Mouse (Mus musculus) C2C12 (cell line): ENCODE measurements around the gene Dlgap1. TPM values are rescaled to one million over a fixed set of nuclear protein-coding genes. Genes with fewer than 3 reads are reported as not detected.

Source experiments
- H3K27me3 ChIP-seq: one replicate; pipeline ENCODE4 v1.6.1; 2011; ENCODE audit not compliant: control insufficient read depth, insufficient read depth, insufficient read length
- H3K36me3 ChIP-seq: one replicate; pipeline ENCODE4 v1.6.1; 2011; ENCODE audit not compliant: control insufficient read depth, insufficient read depth
- H3K4me3 ChIP-seq: one replicate; pipeline ENCODE4 v1.5.1; 2011; ENCODE audit warnings: mild to moderate bottlenecking, control low read depth; ENCODE audit not compliant: poor library complexity, insufficient read depth, severe bottlenecking
- H3K79me2 ChIP-seq: one replicate; pipeline ENCODE4 v1.6.1; 2011; ENCODE audit not compliant: control insufficient read depth, insufficient read depth
- H3K79me3 ChIP-seq: one replicate; pipeline ENCODE4 v1.6.1; 2011; ENCODE audit warnings: low read depth, control low read depth
- H3ac ChIP-seq: one replicate; pipeline ENCODE3; 2011; ENCODE audit warnings: low read depth; ENCODE audit not compliant: control insufficient read depth, insufficient read length
- CEBPB ChIP-seq: IDR thresholded peaks from one replicate; pipeline ENCODE4 v1.6.1; 2011; ENCODE audit warnings: low read depth, mild to moderate bottlenecking, control low read depth, moderate library complexity
- CTCF ChIP-seq: IDR thresholded peaks from one replicate; pipeline ENCODE4 v1.5.1; 2011; ENCODE audit not compliant: control insufficient read depth, insufficient read depth, insufficient read length
- FOSL1 ChIP-seq: IDR thresholded peaks from one replicate; pipeline ENCODE4 v1.8.0; 2011; ENCODE audit warnings: mild to moderate bottlenecking, low read length; ENCODE audit not compliant: poor library complexity, insufficient read depth, severe bottlenecking
- MAX ChIP-seq: IDR thresholded peaks from one replicate; pipeline ENCODE4 v1.6.1; 2011; ENCODE audit warnings: mild to moderate bottlenecking, control low read depth
- MYOD1 ChIP-seq: IDR thresholded peaks from one replicate; pipeline ENCODE4 v1.6.1; 2011; ENCODE audit warnings: low read depth; ENCODE audit not compliant: control insufficient read depth, insufficient read length
- MYOG ChIP-seq: IDR thresholded peaks from one replicate; pipeline ENCODE4 v1.6.1; 2011; ENCODE audit not compliant: control insufficient read depth, insufficient read length; ENCODE audit errors: extremely low read depth
- USF1 ChIP-seq: IDR thresholded peaks from one replicate; pipeline ENCODE4 v1.6.1; 2011; ENCODE audit warnings: low read depth, mild to moderate bottlenecking, control low read depth, moderate library complexity
- polyA plus RNA-seq: library from polyadenylated mRNA; unstranded; fragments of >200 nt; fragmentation: generic; extraction: Trizol; gene quantifications from one replicate; pipeline ENCODE4 v1.2.1, GENCODE M21; 2012; ENCODE audit warnings: missing spikeins

Gene Dlgap1
- polyA plus RNA-seq, 1 experiment: 0.22 TPM

- no peaks in the 10 kb centered on the region for H3K36me3 ChIP-seq
- no peak for TF ChIP-seq MAX
- TF ChIP-seq MYOD1: no peak
- TF ChIP-seq MYOG: no peak
- no peak overlapping the region for H3ac ChIP-seq
- H3K79me3 ChIP-seq: no peaks in the 10 kb centered on the region
- H3K79me2 ChIP-seq: no peaks in the 10 kb centered on the region
- H3K27me3 ChIP-seq: peaks cover 3% of the 10 kb centered on the region
- no peak overlapping the region for H3K4me3 ChIP-seq
Measured at GRCm38 (mm10) chr17:70510441-70510840, 541.6 kb downstream of the Dlgap1 start.

DNA sequence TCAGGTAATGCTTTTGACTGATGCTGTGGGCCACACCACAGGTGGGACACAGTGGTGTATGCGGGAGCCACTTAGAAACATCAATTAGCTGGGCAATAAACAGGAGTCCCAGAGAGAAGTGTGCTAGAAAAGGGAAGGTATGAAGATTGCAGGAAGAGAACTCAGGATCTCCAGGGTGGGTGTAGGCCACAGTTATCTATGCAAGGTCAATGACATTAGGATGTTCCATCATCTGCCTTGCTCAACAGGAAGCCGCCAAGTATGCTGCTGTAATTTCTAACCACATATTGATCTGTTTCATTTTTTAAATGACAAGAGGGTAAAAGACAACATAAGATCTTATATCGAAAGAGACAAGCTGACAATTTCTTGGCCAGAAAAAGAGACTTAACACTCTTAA is 542.5 kb downstream of the Dlgap1 start:
- TF ChIP-seq CTCF: no peak
- Histone ChIP-seq H3K79me3 (no peaks in the 10 kb centered on the region), H3K27me3 (peaks cover 11% of the 10 kb centered on the region), H3K79me2 (no peaks in the 10 kb centered on the region), H3ac (no peak overlapping the region), H3K4me3 (no peak overlapping the region), H3K36me3 (no peaks in the 10 kb centered on the region)

DNA sequence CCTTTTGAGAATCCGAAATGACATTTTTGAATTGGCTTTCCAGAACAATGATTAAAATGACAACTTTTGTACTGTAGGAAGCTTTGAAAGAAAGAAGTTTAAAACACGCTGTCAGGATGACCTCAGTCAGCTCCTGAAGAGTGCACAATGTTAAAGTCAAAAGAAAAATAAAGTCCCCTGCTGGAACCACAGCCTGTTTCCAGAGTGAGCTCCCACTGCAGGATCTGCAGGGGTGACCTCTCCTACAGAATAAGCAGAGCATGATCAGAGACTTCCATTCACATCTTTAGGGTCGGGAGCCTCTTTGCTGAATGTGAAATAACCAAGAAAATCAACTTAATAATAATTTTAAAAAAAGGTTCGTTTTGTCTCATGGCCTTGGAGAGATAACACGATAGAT is 544.9 kb downstream of the Dlgap1 start:
- Histone ChIP-seq H3K79me3 (no peaks in the 10 kb centered on the region), H3ac (no peak overlapping the region), H3K36me3 (no peaks in the 10 kb centered on the region), H3K79me2 (no peaks in the 10 kb centered on the region), H3K27me3 (peaks cover 13% of the 10 kb centered on the region), H3K4me3 (no peak overlapping the region)
- TF ChIP-seq MYOG (no peak), CEBPB (no peak), MYOD1 (no peak), USF1 (no peak), CTCF (no peak), MAX (no peak), FOSL1 (no peak)

GRCm38 (mm10) chr17:70516506-70516905 is 547.6 kb downstream of the Dlgap1 start:
- Histone ChIP-seq H3K4me3 (no peak overlapping the region), H3K36me3 (no peaks in the 10 kb centered on the region), H3K79me2 (no peaks in the 10 kb centered on the region), H3K27me3 (peaks cover 12% of the 10 kb centered on the region), H3ac (no peak overlapping the region), H3K79me3 (no peaks in the 10 kb centered on the region)
- TF ChIP-seq MYOG (no peak), MAX (no peak), CEBPB (no peak), MYOD1 (no peak), CTCF (no peak), USF1 (no peak), FOSL1 (no peak)

- Histone ChIP-seq H3K79me2 (no peaks in the 10 kb centered on the region), H3K36me3 (no peaks in the 10 kb centered on the region), H3ac (no peak overlapping the region), H3K27me3 (peaks cover 17% of the 10 kb centered on the region), H3K4me3 (no peak overlapping the region), H3K79me3 (no peaks in the 10 kb centered on the region)
- TF ChIP-seq FOSL1 (no peak), MYOD1 (no peak), CTCF (no peak)
Measured at GRCm38 (mm10) chr17:70517333-70517732, 548.5 kb downstream of the Dlgap1 start.

DNA sequence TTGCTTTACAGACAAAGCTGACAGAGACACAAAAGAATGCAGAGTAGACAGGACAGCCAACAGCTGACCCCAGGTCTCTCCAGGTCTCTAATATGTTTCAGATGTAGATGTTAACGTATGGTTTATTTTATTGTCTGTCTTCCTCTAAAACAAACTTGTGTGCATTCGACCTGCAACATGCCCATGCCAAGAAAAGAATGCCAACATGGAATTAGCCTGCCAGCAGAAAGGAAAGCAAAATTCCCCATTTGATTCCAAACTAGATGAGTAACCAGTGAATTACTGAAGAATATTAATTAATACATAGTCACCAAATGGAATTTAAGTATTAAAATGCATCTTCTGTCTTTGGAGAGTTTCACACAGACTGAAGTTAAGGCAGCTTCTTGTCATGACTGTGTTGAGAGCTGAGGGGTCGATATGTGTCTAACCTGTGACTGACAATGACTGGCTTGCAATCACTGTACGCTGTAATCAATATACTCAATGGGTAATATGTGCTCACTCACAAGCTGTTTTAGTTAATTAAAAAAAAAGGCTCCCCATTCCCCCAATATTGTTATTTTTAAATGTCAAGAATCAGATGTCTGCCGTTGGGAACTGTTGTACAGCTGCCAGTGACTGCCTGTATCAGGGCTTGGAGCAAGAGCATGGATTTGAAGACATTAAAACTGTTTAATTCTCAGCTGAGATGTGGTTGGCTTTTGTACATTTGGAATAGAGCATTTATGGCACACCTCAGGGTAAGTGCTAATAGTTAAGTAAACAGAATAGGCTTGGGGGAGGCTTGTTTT is 552.4 kb downstream of the Dlgap1 start:
- no peaks in the 10 kb centered on the region for H3K79me2 ChIP-seq
- no peaks in the 10 kb centered on the region for H3K79me3 ChIP-seq
- TF ChIP-seq USF1 (no peak), FOSL1 (no peak), CEBPB (no peak), MYOD1 (no peak), CTCF (no peak), MYOG (no peak), MAX (no peak)
- H3K4me3 ChIP-seq: no peak overlapping the region
- H3K36me3 ChIP-seq: no peaks in the 10 kb centered on the region
- H3K27me3 ChIP-seq: peaks cover 20% of the 10 kb centered on the region
- no peak overlapping the region for H3ac ChIP-seq
